ENCODE assay signal across 9 mouse cellular contexts in the genomic region with DNA sequence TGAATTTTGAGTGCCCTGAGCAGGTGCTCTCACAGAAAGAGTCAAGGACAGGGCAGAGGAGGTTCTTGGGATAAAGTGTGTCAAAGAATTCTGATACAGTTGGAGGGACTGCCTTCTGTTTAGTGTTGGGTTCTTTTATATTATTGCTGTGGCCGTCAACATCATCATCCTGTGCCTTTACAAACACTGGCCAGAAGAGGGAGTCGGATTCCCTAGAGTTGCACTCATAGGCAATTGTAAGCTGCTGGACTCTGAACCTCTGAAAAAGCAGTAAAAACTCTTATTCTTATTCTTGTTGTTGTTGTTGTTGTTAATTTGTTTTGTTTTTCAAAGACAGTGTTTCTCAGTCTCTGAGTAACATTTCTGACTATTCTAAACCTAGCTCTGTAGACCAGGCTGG. TPM values are rescaled to one million over a fixed set of nuclear protein-coding genes. Genes with fewer than 3 reads are reported as not detected.
DNase-seq lines count a peak whose midpoint lies in the region; ATAC-seq and TF ChIP-seq lines count a peak whose summit lies in the region.
"Had no signal": no experiment of that assay in that cellular context is flagged by ENCODE, and none has a peak within 500 bp of the region (broad histone marks: within the 10 kb centered on the region; RNA-seq: fewer than 3 reads in every experiment).

No protein-coding gene starts in this region.

- intact Hi-C loops in gastrocnemius, adult 2 months (cut with DNase I) = loop anchor here (5.0 to 10.0 kb wide), 3 partner anchors 111 to 1438 kb away; a partner anchor contains a TSS

- no peaks in the 10 kb centered on the region for H3K27me3 ChIP-seq in liver, postnatal 0 days (ENCODE audit: insufficient read depth, low read length)
- H3K27me3 ChIP-seq: liver, embryonic 13.5 days had no signal

- peak; percentile 63 for TF ChIP-seq CTCF in gastrocnemius, adult 2 months (IDR thresholded peaks at IDR 0.05)
- TF ChIP-seq CTCF in liver, postnatal 0 days (IDR thresholded peaks at IDR 0.05; ENCODE audit: low read depth) = peak; percentile 61

- H3K4me1 ChIP-seq in liver, postnatal 0 days (ENCODE audit: insufficient read depth) = no peaks in the 10 kb centered on the region

- no peaks in the 10 kb centered on the region for H3K9me3 ChIP-seq in liver, postnatal 0 days (ENCODE audit: low read length)
- H3K9me3 ChIP-seq: liver, embryonic 13.5 days had no signal

- H3K9ac ChIP-seq in liver, postnatal 0 days (replicated peaks) = no peak overlapping the region
- H3K9ac ChIP-seq: liver, embryonic 13.5 days had no signal

- TF ChIP-seq EP300 in liver, postnatal 0 days (IDR thresholded peaks at IDR 0.05; ENCODE audit: low read depth) = no peak

- no peaks in the 10 kb centered on the region for H3K36me3 ChIP-seq in liver, postnatal 0 days (replicated peaks; ENCODE audit: insufficient read depth, low read length)
- H3K36me3 ChIP-seq: liver, embryonic 13.5 days had no signal

- 31% methylated on average over 2 of the region's 2 CpGs for WGBS in liver, postnatal 0 days (ENCODE audit: insufficient replicate concordance)

- no peak overlapping the region for H3K4me2 ChIP-seq in liver, postnatal 0 days (ENCODE audit: low read depth, low read length)
- H3K4me2 ChIP-seq: liver, embryonic 13.5 days had no signal

- ATAC-seq in liver, postnatal 0 days = no peak

- H3K27ac ChIP-seq in gastrocnemius, adult 2 months = no peak overlapping the region
- H3K27ac ChIP-seq in liver, postnatal 0 days (ENCODE audit: low read depth) = no peak overlapping the region
- H3K27ac ChIP-seq: liver, embryonic 13.5 days had no signal

- peak; percentile 23 for DNase-seq in gastrocnemius, adult 2 months
- DNase-seq in gastrocnemius, postnatal 10 days = no peak
- DNase-seq in spleen, postnatal 36 days (ENCODE audit: low spot score in 2 of 2) = peak; percentile 11 to 18
- DNase-seq in spleen, adult 18-20 months = no peak
- peak; percentile 21 to 42 for DNase-seq in cerebellum, postnatal 36 days
- peak; percentile 13 for DNase-seq in liver, postnatal 0 days
- DNase-seq in thymus, postnatal 25 days = peak; percentile 22
- DNase-seq in neural tube, embryonic 10.5 days (ENCODE audit: extremely low spot score, low spot score) = no peak
- DNase-seq: liver, embryonic 13.5 days had no signal

- H3K4me3 ChIP-seq in gastrocnemius, adult 2 months = no peak overlapping the region
- no peak overlapping the region for H3K4me3 ChIP-seq in liver, postnatal 0 days (ENCODE audit: low read depth, low read length)
- H3K4me3 ChIP-seq: liver, embryonic 13.5 days had no signal

RNA-seq across cellular contexts. Expression of a gene that starts 5.3 kb away (rescaled TPM):
- 10 to 100 TPM; 39.0 to 87.5 TPM for total RNA-seq in gastrocnemius, adult 2 months (2021)
- total RNA-seq in gastrocnemius, postnatal 10 days (2021) = 10 to 100 TPM; 44.4 to 49.1 TPM
- 17.9 and 18.3 TPM in 2 replicates for polyA plus RNA-seq in liver, postnatal 0 days (2015; fragmentation: Nextera tagmentation; extraction: Ambion mirVana)

Comparison
In these comparisons a context has a peak if more than half of its experiments do, and no peak if none do; other contexts are left out.
1. DNase-seq: peak in gastrocnemius, adult 2 months (single experiment), spleen, postnatal 36 days (2 of 2), cerebellum, postnatal 36 days (2 of 2), liver, postnatal 0 days (single experiment) and thymus, postnatal 25 days (single experiment); none in gastrocnemius, postnatal 10 days (single experiment), spleen, adult 18-20 months (0 of 2) and neural tube, embryonic 10.5 days (single experiment).